Mouse (Mus musculus): ENCODE data around the gene Taar1. TPM values are rescaled to one million over a fixed set of nuclear protein-coding genes. Genes with fewer than 3 reads are reported as not detected.

Taar1 gene
- total RNA-seq (2017): not detected in 2 replicates

- no peak for ATAC-seq (ENCODE audit: extremely low read depth, insufficient number of reproducible peaks, low FRiP score, poor library complexity, severe bottlenecking)
Observed at GRCm38 (mm10) chr10:23920056-23920455, at the start of gene Taar1. Taar1 (plus strand) TSS chr10:23920356.

DNA sequence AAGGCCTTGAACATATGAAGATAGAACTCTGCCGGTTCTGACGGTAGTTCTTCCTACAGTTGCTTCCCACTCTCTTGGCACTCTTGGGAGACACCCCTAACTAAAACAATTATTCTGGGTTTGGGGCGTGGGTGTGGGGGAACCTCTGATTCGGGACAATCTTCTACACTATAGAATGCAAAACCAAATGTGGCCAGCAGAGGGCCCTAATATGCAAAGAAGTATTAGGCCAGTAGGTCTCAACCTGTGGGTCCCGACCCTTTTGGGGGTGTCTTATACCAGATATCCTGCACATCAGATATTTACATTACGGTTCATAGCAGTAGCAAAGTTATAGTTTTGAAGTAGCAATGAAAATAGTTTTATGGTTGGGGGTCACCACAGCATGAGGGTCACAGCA, 39.5 kb upstream of the Taar1 start:
- no peak for ATAC-seq (ENCODE audit: extremely low read depth, insufficient number of reproducible peaks, low FRiP score, poor library complexity, severe bottlenecking)

- no peak for ATAC-seq (ENCODE audit: extremely low read depth, insufficient number of reproducible peaks, low FRiP score, poor library complexity, severe bottlenecking)
Observed at GRCm38 (mm10) chr10:23884910-23885309, 35.2 kb upstream of the Taar1 start.

DNA sequence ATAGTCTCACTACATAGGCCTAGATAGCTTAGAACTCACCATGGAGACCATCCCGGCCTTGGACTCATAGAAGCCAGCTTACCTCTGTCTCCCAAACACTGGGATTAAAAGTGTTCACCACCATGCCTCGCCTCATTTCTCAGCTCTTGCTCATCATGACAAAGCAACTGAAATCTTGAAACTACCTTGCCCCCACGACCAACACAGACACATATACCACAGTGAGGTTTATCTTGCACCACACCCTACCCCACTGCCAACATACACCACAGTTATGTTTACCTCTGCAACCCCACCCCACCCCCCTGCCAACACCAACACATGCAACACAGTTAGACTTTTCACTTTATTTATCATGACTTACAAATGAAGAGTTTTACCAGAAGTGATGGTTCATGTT, 34.1 kb upstream of the Taar1 start:
- ATAC-seq (ENCODE audit: extremely low read depth, insufficient number of reproducible peaks, low FRiP score, poor library complexity, severe bottlenecking): no peak

- ATAC-seq (ENCODE audit: extremely low read depth, insufficient number of reproducible peaks, low FRiP score, poor library complexity, severe bottlenecking): no peak
Observed at GRCm38 (mm10) chr10:23892987-23893386, 27.2 kb upstream of the Taar1 start.

DNA sequence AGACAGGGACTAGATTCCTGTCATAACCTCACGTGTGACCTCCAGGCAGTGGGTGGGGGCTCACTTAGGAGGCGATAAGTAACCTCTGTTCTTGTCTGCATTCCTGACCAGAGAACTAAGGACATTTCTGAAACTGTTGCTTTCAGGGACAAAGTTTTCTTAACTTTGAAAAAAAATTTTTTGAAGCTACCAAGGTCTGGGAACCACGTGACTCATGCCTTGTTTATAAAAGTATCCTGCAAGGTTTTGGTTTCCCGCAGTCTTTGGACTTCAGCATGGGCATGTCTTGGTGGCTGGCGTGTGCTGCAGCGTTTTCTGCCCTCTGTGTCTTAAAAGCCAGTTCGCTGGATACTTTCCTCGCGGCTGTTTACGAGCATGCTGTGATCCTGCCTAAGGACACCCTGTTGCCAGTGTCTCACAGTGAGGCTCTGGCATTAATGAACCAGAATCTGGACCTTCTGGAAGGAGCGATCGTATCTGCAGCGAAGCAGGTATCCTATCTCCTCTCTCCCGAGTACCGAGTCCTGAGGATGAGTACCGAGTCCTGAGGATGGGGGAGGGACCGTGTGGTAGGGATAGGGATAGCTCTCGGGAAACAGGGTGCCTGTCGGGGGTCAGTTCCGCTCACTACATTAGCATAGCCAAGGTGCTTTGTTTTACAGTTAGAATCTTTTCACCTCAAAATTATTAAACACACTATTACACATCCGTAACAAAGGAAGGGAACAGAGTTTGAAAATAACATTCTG, 25.4 kb upstream of the Taar1 start, which contains the start of gene Vnn1:
TSS of gene Vnn1 (plus strand) at position 88 of the 749 bp plus-strand sequence.
- no peak for ATAC-seq (ENCODE audit: extremely low read depth, insufficient number of reproducible peaks, low FRiP score, poor library complexity, severe bottlenecking)

DNA sequence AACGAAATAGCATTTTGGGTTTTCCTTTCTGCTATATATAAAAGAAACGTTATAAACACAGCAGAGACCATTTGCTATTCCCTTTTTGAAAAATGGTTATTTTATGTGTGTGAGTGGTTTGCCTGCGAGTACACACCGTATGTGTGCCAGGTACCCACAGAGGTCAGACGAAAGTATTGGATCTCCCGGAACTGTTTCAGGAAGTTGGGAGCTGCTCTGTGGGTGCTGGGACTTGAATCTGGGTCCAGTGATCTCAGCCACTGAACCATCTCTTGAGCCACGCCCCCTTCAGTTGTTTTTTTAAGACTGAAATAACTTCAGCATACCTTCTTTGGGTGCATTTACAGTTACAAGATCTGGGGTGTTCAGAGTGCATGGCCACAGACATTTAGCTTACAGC, 24.8 kb upstream of the Taar1 start:
- no peak for ATAC-seq (ENCODE audit: extremely low read depth, insufficient number of reproducible peaks, low FRiP score, poor library complexity, severe bottlenecking)

GRCm38 (mm10) chr10:23901119-23901518, 19.0 kb upstream of the Taar1 start:
- ATAC-seq (ENCODE audit: extremely low read depth, insufficient number of reproducible peaks, low FRiP score, poor library complexity, severe bottlenecking): no peak

DNA sequence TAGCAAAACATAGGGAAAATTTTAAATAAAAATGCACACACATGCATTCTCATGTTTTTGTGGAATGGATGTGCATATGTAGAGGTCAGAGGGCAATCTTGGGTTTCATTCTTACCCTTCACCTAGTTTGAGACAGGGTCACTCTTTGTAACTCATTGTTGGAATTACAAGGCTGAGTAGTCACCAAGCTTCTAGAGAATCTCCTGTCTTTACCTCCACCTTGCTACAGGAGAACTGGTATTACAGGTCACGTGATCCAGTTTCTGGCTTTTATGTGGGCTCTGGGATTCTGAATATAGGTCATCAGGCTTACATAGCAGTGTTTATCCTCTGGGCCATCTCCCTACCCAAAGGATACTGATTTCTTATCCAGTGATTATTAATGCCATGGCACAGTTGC, 14.5 kb upstream of the Taar1 start:
- ATAC-seq (ENCODE audit: extremely low read depth, insufficient number of reproducible peaks, low FRiP score, poor library complexity, severe bottlenecking): no peak

GRCm38 (mm10) chr10:23922468-23922867, 2.3 kb downstream of the Taar1 start:
- ATAC-seq (ENCODE audit: extremely low read depth, insufficient number of reproducible peaks, low FRiP score, poor library complexity, severe bottlenecking): no peak

GRCm38 (mm10) chr10:23923941-23924340, 3.8 kb downstream of the Taar1 start:
- ATAC-seq (ENCODE audit: extremely low read depth, insufficient number of reproducible peaks, low FRiP score, poor library complexity, severe bottlenecking): no peak

DNA sequence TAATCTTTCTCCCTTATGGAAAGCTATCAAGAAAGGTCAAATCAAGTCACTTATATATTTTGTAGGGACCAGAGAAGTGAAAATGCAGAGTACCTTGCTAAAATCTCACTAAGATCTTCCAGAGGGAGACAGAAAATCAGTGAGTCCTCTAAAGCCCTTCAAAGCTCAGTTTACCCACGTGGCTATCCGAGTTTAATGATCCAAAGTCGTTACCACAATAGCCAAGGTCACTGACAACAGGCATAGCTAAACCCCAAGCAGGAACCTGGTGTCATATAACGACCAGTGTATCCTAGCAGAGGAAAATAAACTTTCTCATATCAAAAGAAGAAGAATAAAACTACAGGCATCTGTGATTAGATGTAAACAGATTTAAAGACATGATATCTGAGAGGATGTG, 17.5 kb downstream of the Taar1 start:
- ATAC-seq (ENCODE audit: extremely low read depth, insufficient number of reproducible peaks, low FRiP score, poor library complexity, severe bottlenecking): no peak

DNA sequence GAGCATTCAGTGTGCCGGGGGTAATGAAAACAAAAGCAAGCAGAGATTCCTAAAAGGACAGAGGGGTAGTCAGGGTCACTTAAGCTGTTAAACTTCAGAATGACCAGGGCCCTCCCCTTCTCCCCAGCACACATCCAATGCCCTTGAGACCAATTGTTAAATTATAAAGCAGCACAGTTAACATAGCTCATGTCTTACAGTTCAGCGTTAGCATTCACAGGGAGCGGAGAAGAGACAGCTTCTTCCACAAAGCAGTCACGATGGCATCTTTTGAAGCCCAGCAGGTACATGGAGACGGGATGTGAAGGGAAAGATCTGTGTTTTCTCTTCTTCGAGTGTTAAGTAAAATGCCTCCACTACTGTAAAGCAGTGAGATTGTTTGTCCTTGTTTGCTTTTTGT, 18.2 kb downstream of the Taar1 start, which contains the start of gene Taar2:
TSS of gene Taar2 (plus strand) at position 261 of the 400 bp plus-strand sequence.
- ATAC-seq (ENCODE audit: extremely low read depth, insufficient number of reproducible peaks, low FRiP score, poor library complexity, severe bottlenecking): no peak

DNA sequence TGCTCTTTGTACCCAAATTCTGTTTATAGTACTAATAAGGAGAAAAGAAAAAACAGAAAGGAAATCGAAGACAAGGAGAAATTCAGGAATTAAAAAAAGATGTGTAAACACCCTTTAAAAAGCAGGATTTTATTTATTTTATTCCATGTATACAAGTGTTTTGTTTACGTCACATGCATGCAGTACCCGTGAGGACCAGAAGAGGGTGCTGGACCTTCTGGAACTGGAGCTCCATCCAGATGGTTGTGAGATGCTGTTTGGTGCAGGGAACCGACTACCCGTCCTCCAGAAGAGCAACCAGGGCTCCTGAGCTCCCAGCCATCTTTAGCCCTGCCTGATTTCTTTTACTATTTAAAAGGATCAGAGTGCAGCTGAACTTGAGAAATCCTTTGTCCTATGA, 22.3 kb downstream of the Taar1 start:
- ATAC-seq (ENCODE audit: extremely low read depth, insufficient number of reproducible peaks, low FRiP score, poor library complexity, severe bottlenecking): no peak

DNA sequence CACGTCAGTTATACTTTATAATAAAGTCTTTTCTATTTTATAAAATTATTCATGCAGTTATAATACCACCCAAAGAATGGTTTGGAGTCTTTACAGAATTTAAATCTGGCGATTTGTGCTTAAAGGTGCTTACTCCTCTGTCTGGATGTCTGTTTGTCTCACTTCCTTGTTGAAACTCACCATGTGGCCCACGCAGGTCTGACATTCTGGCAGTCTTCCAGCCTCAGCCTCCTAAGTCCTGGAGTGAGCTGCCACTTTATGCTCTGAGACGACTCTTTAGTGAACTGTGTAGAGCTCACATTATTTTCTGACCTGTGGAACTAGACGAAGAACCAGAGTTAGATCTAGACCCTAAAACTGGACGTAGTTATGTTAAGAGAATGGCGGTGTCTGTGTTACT, 27.9 kb downstream of the Taar1 start:
- ATAC-seq (ENCODE audit: extremely low read depth, insufficient number of reproducible peaks, low FRiP score, poor library complexity, severe bottlenecking): no peak

DNA sequence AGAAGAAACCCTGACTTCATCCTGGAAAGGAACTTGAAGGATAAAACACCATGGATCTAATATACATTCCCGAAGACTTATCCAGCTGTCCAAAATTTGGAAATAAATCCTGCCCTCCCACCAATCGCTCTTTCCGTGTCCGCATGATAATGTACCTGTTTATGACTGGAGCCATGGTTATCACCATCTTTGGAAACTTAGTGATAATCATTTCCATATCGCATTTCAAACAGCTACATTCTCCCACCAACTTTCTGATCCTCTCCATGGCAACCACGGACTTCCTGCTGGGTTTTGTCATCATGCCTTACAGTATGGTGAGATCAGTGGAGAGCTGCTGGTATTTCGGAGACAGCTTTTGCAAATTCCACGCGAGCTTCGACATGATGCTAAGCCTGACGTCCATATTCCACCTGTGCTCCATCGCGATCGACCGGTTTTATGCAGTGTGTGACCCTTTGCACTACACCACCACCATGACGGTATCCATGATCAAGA, 29.4 kb downstream of the Taar1 start, which contains the start of gene Taar3:
TSS of gene Taar3 (plus strand) at position 51 of the 498 bp plus-strand sequence.
- no peak for ATAC-seq (ENCODE audit: extremely low read depth, insufficient number of reproducible peaks, low FRiP score, poor library complexity, severe bottlenecking)

GRCm38 (mm10) chr10:23951714-23952113, 31.6 kb downstream of the Taar1 start:
- ATAC-seq (ENCODE audit: extremely low read depth, insufficient number of reproducible peaks, low FRiP score, poor library complexity, severe bottlenecking): no peak

DNA sequence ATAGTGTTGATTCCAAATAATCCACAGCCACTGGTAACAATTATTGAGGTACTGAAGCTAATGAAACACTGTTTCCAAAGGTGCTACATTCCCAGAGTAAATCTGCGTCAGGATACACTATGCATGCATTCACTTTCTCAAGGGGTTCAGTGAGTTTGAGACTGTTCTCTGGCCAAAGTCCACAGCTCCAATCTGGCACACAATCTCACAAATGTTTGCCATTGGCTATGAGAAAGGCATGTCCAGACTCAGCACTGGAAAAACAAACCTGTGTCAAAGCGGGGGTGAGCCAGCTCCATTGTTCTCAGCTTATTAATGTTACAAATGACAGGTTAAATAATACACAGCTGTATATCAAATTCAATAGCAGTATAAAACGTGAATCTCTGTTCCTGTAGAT, 38.9 kb downstream of the Taar1 start:
- ATAC-seq (ENCODE audit: extremely low read depth, insufficient number of reproducible peaks, low FRiP score, poor library complexity, severe bottlenecking): no peak

- no peak for ATAC-seq (ENCODE audit: extremely low read depth, insufficient number of reproducible peaks, low FRiP score, poor library complexity, severe bottlenecking)
Observed at GRCm38 (mm10) chr10:23960444-23960915, 40.3 kb downstream of the Taar1 start, which contains the start of gene Taar4. Taar4 (plus strand) TSS chr10:23960494.

DNA sequence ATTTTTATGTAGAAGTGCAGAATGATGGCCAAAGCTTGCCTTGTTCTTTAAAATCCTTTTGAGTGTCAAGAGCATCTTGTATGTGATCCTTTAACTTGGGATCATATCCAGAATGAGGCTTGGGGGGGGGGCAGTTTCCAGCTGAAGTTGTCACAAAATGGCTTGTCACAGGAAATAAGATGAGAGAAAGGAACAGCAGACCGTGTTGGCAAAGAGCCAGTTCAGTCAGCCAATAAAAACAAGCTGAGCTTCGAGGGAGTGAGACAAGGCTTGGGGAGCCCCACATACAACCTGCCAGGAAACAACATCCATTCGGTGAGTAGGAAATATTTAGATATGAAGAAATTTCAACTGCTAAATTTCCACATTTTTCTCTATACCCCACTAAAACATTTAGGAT, 43.3 kb downstream of the Taar1 start:
- no peak for ATAC-seq (ENCODE audit: extremely low read depth, insufficient number of reproducible peaks, low FRiP score, poor library complexity, severe bottlenecking)
